Mouse (Mus musculus) spleen, postnatal 14 days (tissue): ENCODE measurements around the gene Cntn4.

Source experiments
- DNase-seq, 2 experiments: peaks; one replicate each; pipeline ENCODE4 v3.0.0; 2021 to 2022; ENCODE audit warnings: low spot score in 2 of 2

The Cntn4 gene

GRCm38 (mm10) chr6:105677149-105678031, at the start of gene Cntn4:
Cntn4 (plus strand) TSS chr6:105677660.
- DNase-seq, result no peak

GRCm38 (mm10) chr6:105674276-105674675, 3.2 kb upstream of the Cntn4 start:
- no peak for DNase-seq

DNA sequence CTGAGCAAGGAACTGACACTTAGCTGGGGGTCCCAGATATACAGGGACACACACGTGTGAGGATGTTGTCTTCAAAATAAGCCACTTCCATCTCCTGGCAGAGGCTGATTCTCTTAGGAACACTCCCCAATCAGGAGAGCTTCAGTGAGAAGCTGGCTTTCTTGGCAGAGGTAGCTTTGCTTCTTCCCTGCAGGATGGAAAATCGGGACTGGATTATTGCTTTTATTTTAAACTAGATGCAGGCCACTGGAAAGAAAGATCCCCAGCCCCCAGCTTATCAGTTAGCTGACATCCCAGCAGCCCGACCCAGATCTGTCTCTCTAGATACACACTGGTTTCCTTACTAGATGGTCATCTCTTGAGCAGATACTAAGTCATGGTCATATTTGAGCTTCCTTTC, 2.4 kb upstream of the Cntn4 start:
- DNase-seq, result no peak

- DNase-seq, result no peak
These were observed 823 bp upstream of the Cntn4 start for GRCm38 (mm10) chr6:105676637-105677036.

GRCm38 (mm10) chr6:105678778-105679177, 1.3 kb downstream of the Cntn4 start:
- DNase-seq, result no peak

DNA sequence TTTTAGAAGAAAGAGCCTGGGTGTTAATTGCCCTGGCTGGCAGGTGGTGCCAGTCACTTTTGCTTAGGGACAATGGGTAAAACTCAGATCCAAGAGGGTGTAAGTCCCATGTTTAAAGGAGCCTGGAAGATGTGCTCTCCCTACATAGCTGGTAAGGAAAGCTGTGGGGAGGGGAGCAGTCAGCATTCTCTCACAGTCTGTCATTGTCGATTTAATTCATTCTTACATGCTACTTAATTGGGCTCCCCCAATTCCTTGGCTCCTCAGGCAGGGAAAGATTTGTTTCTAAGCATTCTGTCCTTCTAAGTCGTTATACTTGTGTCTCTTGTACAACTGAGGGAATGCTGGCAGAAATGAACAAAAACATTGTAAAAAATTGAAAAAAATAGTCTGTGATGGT, 4.0 kb downstream of the Cntn4 start:
- no peak for DNase-seq

GRCm38 (mm10) chr6:105683251-105683650, 5.8 kb downstream of the Cntn4 start:
- DNase-seq, result no peak

- DNase-seq, result no peak
These were observed 6.7 kb downstream of the Cntn4 start for GRCm38 (mm10) chr6:105684123-105684522.

GRCm38 (mm10) chr6:105688195-105688594, 10.7 kb downstream of the Cntn4 start:
- DNase-seq, result no peak

DNA sequence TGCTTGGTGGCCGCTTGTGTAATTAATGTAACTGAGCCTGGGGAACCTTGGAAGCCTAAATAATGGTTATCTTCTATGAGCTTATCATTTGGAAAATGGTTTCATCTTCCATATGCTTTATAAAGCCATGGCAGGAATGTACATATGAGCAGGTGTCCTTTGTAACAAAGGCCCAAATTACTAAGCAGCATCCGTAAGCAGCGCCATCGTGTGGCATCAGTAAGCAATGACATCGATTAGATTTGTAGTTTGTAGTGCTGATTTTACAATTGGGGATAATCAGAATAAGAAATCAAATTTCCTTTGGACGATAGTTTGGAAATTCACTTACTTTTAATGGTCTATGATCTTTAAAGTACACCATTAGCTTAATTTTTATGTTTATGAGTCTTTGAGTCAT, 64.6 kb downstream of the Cntn4 start:
- no peak for DNase-seq

DNA sequence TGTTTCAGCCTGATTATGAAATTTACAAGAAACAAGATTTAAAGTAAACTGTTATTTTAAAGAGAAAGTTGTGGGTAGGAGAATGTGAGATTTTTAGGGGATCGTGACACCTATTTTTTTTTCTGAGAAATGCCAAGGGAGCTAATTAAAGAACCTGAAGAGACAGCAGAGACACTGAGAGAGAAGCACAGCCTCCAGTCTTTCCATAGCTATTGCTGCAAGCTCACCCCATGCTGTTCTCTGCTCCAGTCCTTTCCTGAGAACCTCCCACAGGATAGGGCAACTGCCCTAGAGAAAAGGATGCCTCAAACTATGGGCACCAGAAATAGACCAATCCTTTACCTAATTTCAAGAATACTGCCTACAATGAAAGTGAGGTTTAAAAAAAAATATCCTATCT, 103.2 kb downstream of the Cntn4 start:
- DNase-seq, result no peak

GRCm38 (mm10) chr6:105788462-105788861, 111.0 kb downstream of the Cntn4 start:
- no peak for DNase-seq

GRCm38 (mm10) chr6:105835099-105835498, 157.6 kb downstream of the Cntn4 start:
- DNase-seq, result no peak

GRCm38 (mm10) chr6:105847296-105847695, 169.8 kb downstream of the Cntn4 start:
- no peak for DNase-seq

DNA sequence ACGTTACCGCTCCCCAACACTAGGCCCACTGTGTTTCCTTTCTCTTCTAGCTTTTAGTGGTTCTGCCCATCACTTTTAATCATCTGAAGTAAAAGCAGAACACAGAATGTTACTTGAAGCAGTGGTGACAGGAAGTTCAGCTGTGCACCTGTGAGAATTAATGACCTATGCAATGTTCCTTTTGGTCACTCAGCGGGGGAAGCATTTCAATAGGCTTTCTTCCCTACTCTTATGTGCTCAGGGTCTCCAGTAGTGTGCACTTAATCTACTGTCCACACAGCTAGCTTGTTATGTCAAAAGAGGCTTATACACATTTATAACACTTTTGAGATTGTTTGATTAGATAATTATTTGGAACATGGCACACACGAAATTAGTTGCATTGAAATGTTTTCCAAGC, 215.4 kb downstream of the Cntn4 start:
- no peak for DNase-seq

- no peak for DNase-seq
These were observed 261.0 kb downstream of the Cntn4 start for GRCm38 (mm10) chr6:105938485-105938884.

- DNase-seq, result no peak
These were observed 261.8 kb downstream of the Cntn4 start for GRCm38 (mm10) chr6:105939303-105939702.

- DNase-seq, result no peak
These were observed 263.1 kb downstream of the Cntn4 start for GRCm38 (mm10) chr6:105940591-105940990.

GRCm38 (mm10) chr6:105991492-105991891, 314.0 kb downstream of the Cntn4 start:
- no peak for DNase-seq

DNA sequence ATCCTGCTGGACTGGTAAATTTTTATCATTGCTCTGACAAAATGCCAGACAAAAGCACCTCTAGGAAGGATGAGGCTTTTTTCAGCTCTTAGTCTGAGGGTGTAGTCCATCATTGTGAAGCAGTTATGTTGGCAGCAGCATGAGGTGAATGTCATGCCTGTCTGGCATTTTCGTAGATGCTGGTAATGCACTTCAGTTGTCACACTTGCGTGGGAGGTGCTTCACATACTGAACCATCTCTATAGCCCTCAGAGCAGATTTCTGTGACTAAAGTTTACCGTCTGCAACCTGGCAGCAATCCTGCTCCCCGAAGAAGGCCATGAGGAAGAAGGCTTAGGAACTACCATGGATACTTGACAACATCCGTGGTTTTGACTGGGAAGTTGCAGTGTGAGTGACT, 335.6 kb downstream of the Cntn4 start:
- no peak for DNase-seq

DNA sequence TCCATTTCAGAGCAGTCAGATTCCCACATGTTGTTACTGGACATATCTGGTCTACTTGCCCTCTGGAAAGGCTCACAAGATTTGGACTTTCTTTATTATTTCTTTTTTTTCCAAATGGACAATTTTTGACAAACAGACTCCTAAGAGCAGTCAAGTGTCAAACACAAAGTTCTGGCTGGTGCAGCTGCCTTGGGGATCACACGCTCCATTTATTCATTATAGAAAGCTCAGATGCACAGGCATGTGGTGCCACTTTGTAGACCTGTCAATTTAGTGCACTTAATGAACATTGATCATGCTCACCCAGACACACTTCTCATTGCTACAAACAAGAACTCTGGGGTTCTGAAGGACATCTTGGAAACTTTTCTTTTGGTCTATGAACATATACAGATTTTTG, 337.7 kb downstream of the Cntn4 start:
- no peak for DNase-seq

- no peak for DNase-seq
These were observed 371.4 kb downstream of the Cntn4 start for GRCm38 (mm10) chr6:106048878-106049277.

DNA sequence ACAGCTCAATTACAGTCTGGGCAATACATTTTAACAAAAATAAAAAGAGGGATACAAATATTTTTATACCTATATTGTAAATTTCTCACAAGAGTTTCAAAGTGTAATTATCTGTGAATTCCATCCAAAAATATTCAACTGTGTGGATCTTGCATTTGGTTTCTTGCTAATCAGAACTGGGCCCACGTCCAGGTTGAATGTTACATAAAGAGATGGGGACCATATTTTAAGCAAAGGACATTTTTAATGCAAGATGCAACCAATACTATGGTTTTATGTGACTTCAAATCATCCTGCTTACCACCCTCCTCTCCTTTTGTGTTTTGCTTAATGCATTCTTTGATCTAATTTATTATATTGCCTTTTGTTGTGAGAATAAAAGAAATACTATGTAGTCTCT, 378.7 kb downstream of the Cntn4 start:
- no peak for DNase-seq
